Comparison of ENCODE assay signal across 15 mouse cellular contexts in the genomic region with DNA sequence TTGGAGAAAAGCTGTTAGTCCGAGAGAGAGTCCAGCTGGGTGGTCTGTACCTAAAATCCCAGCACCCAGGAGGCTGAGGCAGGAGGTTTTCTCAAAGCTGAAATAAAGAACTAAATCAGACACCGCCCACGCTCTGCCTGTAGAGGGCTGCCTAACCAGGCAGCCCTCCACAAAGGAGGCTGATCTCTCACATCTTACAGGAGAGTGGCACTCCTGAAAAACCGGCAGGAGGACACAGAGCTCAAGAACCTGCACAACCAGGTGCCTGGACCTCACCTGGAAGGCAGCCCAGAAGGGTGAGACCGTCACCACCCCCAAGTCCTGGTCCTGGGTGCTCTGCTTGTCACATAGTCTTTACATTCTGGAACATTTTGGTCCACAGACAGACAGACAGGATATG. TPM values are rescaled to one million over a fixed set of nuclear protein-coding genes. Genes with fewer than 3 reads are reported as not detected.
DNase-seq lines count a peak whose midpoint lies in the region; ATAC-seq and TF ChIP-seq lines count a peak whose summit lies in the region.
"Had no signal": no experiment of that assay in that cellular context is flagged by ENCODE, and none has a peak within 500 bp of the region (broad histone marks: within the 10 kb centered on the region; RNA-seq: fewer than 3 reads in every experiment).

No protein-coding gene starts in this region.

- no peak overlapping the region for H3K9ac ChIP-seq in stomach, embryonic 16.5 days (ENCODE audit: low read length)
- H3K9ac ChIP-seq: embryonic facial prominence, embryonic 13.5 days; forebrain, postnatal 0 days; limb, embryonic 12.5 days; neural tube, embryonic 15.5 days had no signal

- TF ChIP-seq CTCF in cerebellum, adult 2 months (IDR thresholded peaks at IDR 0.05; ENCODE audit: borderline replicate concordance, insufficient read depth, low read depth, low read length) = peak; percentile 6; the same call in 1 of the 2 replicates
- TF ChIP-seq CTCF in bone marrow macrophage, adult 2 months (IDR thresholded peaks at IDR 0.05; ENCODE audit: low read depth, low read length) = no peak

- no peak for ATAC-seq in stomach, embryonic 16.5 days (ENCODE audit: insufficient read depth, low FRiP score)
- no peak for ATAC-seq in cerebellum, adult (ENCODE audit: insufficient number of reproducible peaks, low FRiP score, low TSS enrichment)
- ATAC-seq: forebrain, postnatal 0 days had no signal

- 52% methylated on average over 5 of the region's 5 CpGs for WGBS in cerebellum, adult 2 months
- WGBS in stomach, embryonic 16.5 days = 82% methylated on average over 5 of the region's 5 CpGs
- 88% methylated on average over 5 of the region's 5 CpGs for WGBS in heart, embryonic 10.5 days

- H3K4me1 ChIP-seq in cerebellum, adult 2 months (ENCODE audit: control insufficient read depth, insufficient read depth, low read length) = peaks cover 79% of the 10 kb centered on the region
- peaks cover 71% of the 10 kb centered on the region for H3K4me1 ChIP-seq in bone marrow macrophage, adult 2 months (ENCODE audit: control insufficient read depth, insufficient read depth, low read length)
- H3K4me1 ChIP-seq in stomach, embryonic 16.5 days (ENCODE audit: control insufficient read depth, insufficient read depth, low read length) = peaks cover 54% of the 10 kb centered on the region
- H3K4me1 ChIP-seq in heart, embryonic 10.5 days = peaks cover 57% of the 10 kb centered on the region

- TF ChIP-seq POLR2A in cerebellum, adult 2 months (IDR thresholded peaks at IDR 0.05; ENCODE audit: borderline replicate concordance, insufficient read depth, low read length) = no peak
- no peak for TF ChIP-seq POLR2A in bone marrow macrophage, adult 2 months (IDR thresholded peaks at IDR 0.05; ENCODE audit: borderline replicate concordance, low read depth, low read length)

- H3K27me3 ChIP-seq in cerebellum, adult 2 months (ENCODE audit: control insufficient read depth, insufficient read depth, low read length) = no peaks in the 10 kb centered on the region
- H3K27me3 ChIP-seq in stomach, embryonic 16.5 days (ENCODE audit: control insufficient read depth, insufficient read depth, low read length) = no peaks in the 10 kb centered on the region
- no peaks in the 10 kb centered on the region for H3K27me3 ChIP-seq in heart, embryonic 10.5 days (ENCODE audit: insufficient read depth, poor library complexity, severe bottlenecking)
- H3K27me3 ChIP-seq: embryonic facial prominence, embryonic 13.5 days; limb, embryonic 12.5 days; neural tube, embryonic 15.5 days had no signal

- no peak for DNase-seq in cerebellum, adult 2 months
- no peak for DNase-seq in cerebellum, postnatal 14 days
- DNase-seq in lung, postnatal 36 days = peak; percentile 50
- no peak for DNase-seq in lung, postnatal 10 days
- no peak for DNase-seq in heart, embryonic 10.5 days (ENCODE audit: low spot score)
- DNase-seq: cerebellum, adult 9-11 months; forebrain, postnatal 0 days; kidney, adult 11 months; midbrain, embryonic 14.5 days had no signal

- H3K36me3 ChIP-seq in stomach, embryonic 16.5 days (ENCODE audit: control insufficient read depth, insufficient read depth, low read length) = peaks cover 2% of the 10 kb centered on the region; the same call in 1 of the 2 replicates
- peaks cover 31% of the 10 kb centered on the region for H3K36me3 ChIP-seq in heart, embryonic 10.5 days

- H3K4me3 ChIP-seq in cerebellum, adult 2 months (replicated peaks; ENCODE audit: insufficient read depth, low read depth, low read length) = no peak overlapping the region
- no peak overlapping the region for H3K4me3 ChIP-seq in bone marrow macrophage, adult 2 months (ENCODE audit: insufficient read depth, low read length)
- no peak overlapping the region for H3K4me3 ChIP-seq in stomach, embryonic 16.5 days (replicated peaks; ENCODE audit: low read length)
- no peak overlapping the region for H3K4me3 ChIP-seq in heart, embryonic 10.5 days
- H3K4me3 ChIP-seq: embryonic facial prominence, embryonic 13.5 days; limb, embryonic 12.5 days; neural tube, embryonic 15.5 days had no signal

- no peak overlapping the region for H3K4me2 ChIP-seq in stomach, embryonic 16.5 days (ENCODE audit: low read depth, low read length)
- H3K4me2 ChIP-seq: embryonic facial prominence, embryonic 13.5 days; limb, embryonic 12.5 days; neural tube, embryonic 15.5 days had no signal

- peak overlapping the region; percentile 40 for H3K27ac ChIP-seq in cerebellum, adult 2 months (ENCODE audit: insufficient read depth, low read length)
- peak overlapping the region; percentile 97; the same call in 1 of the 2 replicates for H3K27ac ChIP-seq in bone marrow macrophage, adult 2 months (ENCODE audit: insufficient read depth, low read depth, low read length)
- H3K27ac ChIP-seq in stomach, embryonic 16.5 days (ENCODE audit: low read length) = peak overlapping the region; percentile 87
- H3K27ac ChIP-seq in heart, embryonic 10.5 days = no peak overlapping the region
- H3K27ac ChIP-seq: embryonic facial prominence, embryonic 13.5 days; limb, embryonic 12.5 days; neural tube, embryonic 15.5 days had no signal

- H3K9me3 ChIP-seq in stomach, embryonic 16.5 days (replicated peaks; ENCODE audit: control insufficient read depth, low read length) = no peaks in the 10 kb centered on the region
- H3K9me3 ChIP-seq in heart, embryonic 10.5 days = no peaks in the 10 kb centered on the region
- H3K9me3 ChIP-seq: embryonic facial prominence, embryonic 13.5 days; limb, embryonic 12.5 days; neural tube, embryonic 15.5 days had no signal

RNA-seq across cellular contexts. Expression of a gene that starts 8.2 kb away (rescaled TPM):
- polyA plus RNA-seq in cerebellum, adult 2 months (2012; rRNA removed) = 226 and 239 TPM in 2 replicates
- polyA plus RNA-seq in bone marrow macrophage, adult 2 months (2012; ENCODE audit: insufficient read depth, insufficient read length, missing spikeins) = 250 and 278 TPM in 2 replicates
- 18.0 and 20.0 TPM in 2 replicates for polyA plus RNA-seq in stomach, embryonic 16.5 days (2015; fragmentation: Nextera tagmentation; extraction: Ambion mirVana)
- polyA plus RNA-seq in heart, embryonic 10.5 days (2016; fragmentation: Nextera tagmentation; extraction: Ambion mirVana) = 12.0 and 16.5 TPM in 2 replicates

RNA-seq across cellular contexts. Expression of a gene that starts 14.9 kb away (rescaled TPM):
- 74.3 and 76.1 TPM in 2 replicates for polyA plus RNA-seq in cerebellum, adult 2 months (2012; rRNA removed)
- polyA plus RNA-seq in bone marrow macrophage, adult 2 months (2012; ENCODE audit: insufficient read depth, insufficient read length, missing spikeins) = 21.8 TPM in 2 replicates
- 10.9 and 11.9 TPM in 2 replicates for polyA plus RNA-seq in stomach, embryonic 16.5 days (2015; fragmentation: Nextera tagmentation; extraction: Ambion mirVana)
- polyA plus RNA-seq in heart, embryonic 10.5 days (2016; fragmentation: Nextera tagmentation; extraction: Ambion mirVana) = 1.9 and 3.6 TPM in 2 replicates

RNA-seq across cellular contexts. Expression of a gene that starts 28.9 kb away (rescaled TPM):
- 139 and 151 TPM in 2 replicates for polyA plus RNA-seq in cerebellum, adult 2 months (2012; rRNA removed)
- 84.2 and 87.6 TPM in 2 replicates for polyA plus RNA-seq in bone marrow macrophage, adult 2 months (2012; ENCODE audit: insufficient read depth, insufficient read length, missing spikeins)
- 44.5 and 53.2 TPM in 2 replicates for polyA plus RNA-seq in stomach, embryonic 16.5 days (2015; fragmentation: Nextera tagmentation; extraction: Ambion mirVana)
- 2.9 and 3.5 TPM in 2 replicates for polyA plus RNA-seq in heart, embryonic 10.5 days (2016; fragmentation: Nextera tagmentation; extraction: Ambion mirVana)

Comparison
In these comparisons a context has a peak if more than half of its experiments do, and no peak if none do; other contexts are left out.
1. RNA of a gene that starts 8.2 kb away (polyA plus RNA-seq): 250 to 278 TPM in bone marrow macrophage, adult 2 months and 226 to 239 TPM in cerebellum, adult 2 months; 18.0 to 20.0 TPM in stomach, embryonic 16.5 days and 12.0 to 16.5 TPM in heart, embryonic 10.5 days; every median in the first group is over 10 times any median in the second.
2. RNA of a gene that starts 28.9 kb away (polyA plus RNA-seq): 139 to 151 TPM in cerebellum, adult 2 months, 84.2 to 87.6 TPM in bone marrow macrophage, adult 2 months and 44.5 to 53.2 TPM in stomach, embryonic 16.5 days; 2.9 to 3.5 TPM in heart, embryonic 10.5 days; every median in the first group is over 10 times any median in the second.